Mouse (Mus musculus) megakaryocyte, embryonic 14.5 days (primary cell): ENCODE measurements around the gene Washc1.

Experiments used
- FLI1 ChIP-seq: IDR thresholded peaks from 2 replicates; pipeline ENCODE4 v1.6.1; 2012; ENCODE audit warnings: low read length, inconsistent platforms, mixed read lengths
- GATA1 ChIP-seq: IDR thresholded peaks from 3 replicates; pipeline ENCODE4 v1.6.1; 2012; ENCODE audit warnings: mixed read lengths, low read length, inconsistent platforms, borderline replicate concordance

DNA sequence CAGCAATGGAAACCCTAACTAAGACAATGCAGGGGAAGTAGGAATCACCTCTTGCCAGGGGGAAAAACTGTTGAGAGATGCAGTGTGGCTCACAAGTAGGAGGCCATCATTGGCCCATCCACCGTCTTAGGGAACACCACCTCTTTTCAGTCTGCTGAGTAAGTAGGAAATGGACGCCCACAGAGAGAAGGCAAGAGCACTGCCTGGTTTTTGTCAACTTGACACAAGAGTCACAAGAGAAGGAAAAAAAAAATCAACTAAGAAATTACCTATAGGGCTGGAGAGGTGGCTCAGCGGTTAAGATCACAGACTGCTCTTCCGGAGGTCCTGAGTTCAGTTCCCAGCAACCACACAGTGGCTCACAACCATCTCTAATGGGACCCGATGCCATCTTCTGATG lies 46.9 kb downstream of the Washc1 start:
- no peak for TF ChIP-seq GATA1
- no peak for TF ChIP-seq FLI1
